Mouse (Mus musculus) MEL (cell line): ENCODE data around the gene Hpse2.

Experiments
- BHLHE40 ChIP-seq: IDR thresholded peaks from 2 replicates; pipeline ENCODE4 v1.6.1; 2012; ENCODE audit warnings: low read depth, mild to moderate bottlenecking, inconsistent platforms, low read length, improper control_type of control experiment, borderline replicate concordance
- CTCF ChIP-seq, 3 experiments: IDR thresholded peaks in 2 of 3; conservative IDR thresholded peaks in 1 of 3; 2 replicates each; pipeline ENCODE4 v1.5.1; 2011 to 2012; ENCODE audit warnings: low read length in 3 of 3, low read depth in 2 of 3, mild to moderate bottlenecking in 2 of 3, improper control_type of control experiment in 1 of 3, inconsistent platforms in 1 of 3, mixed read lengths in 1 of 3, moderate library complexity in 1 of 3; ENCODE audit not compliant: control insufficient read depth in 1 of 3, insufficient read depth in 1 of 3, poor library complexity in 1 of 3, severe bottlenecking in 1 of 3
- EP300 ChIP-seq, 2 experiments: IDR thresholded peaks; 2 replicates each; pipeline ENCODE4 v1.6.1; 2011; ENCODE audit warnings: improper control_type of control experiment in 2 of 2, low read length in 2 of 2, low read depth in 1 of 2, mild to moderate bottlenecking in 1 of 2
- GATA1 ChIP-seq: IDR thresholded peaks from 2 replicates; pipeline ENCODE4 v1.6.1; 2011; ENCODE audit warnings: low read depth, low read length, improper control_type of control experiment
- MAX ChIP-seq: IDR thresholded peaks from 2 replicates; pipeline ENCODE4 v1.6.1; 2011; ENCODE audit warnings: low read length, improper control_type of control experiment
- POLR2A ChIP-seq, 2 experiments: IDR thresholded peaks; 2 replicates each; pipeline ENCODE4 v1.6.1; 2011 to 2012; ENCODE audit warnings: low read length in 2 of 2, mild to moderate bottlenecking in 2 of 2, control low read depth in 1 of 2, improper control_type of control experiment in 1 of 2, low read depth in 1 of 2, moderate library complexity in 1 of 2; ENCODE audit not compliant: control insufficient read depth in 1 of 2, insufficient read depth in 1 of 2, poor library complexity in 1 of 2
- POLR2AphosphoS2 ChIP-seq: IDR thresholded peaks from 2 replicates; pipeline ENCODE4 v1.6.1; 2011; ENCODE audit warnings: low read length, improper control_type of control experiment
- SIN3A ChIP-seq: IDR thresholded peaks from 2 replicates; pipeline ENCODE4 v1.6.1; 2012; ENCODE audit warnings: low read length, improper control_type of control experiment, inconsistent platforms
- TCF12 ChIP-seq: IDR thresholded peaks from 2 replicates; pipeline ENCODE4 v1.6.1; 2014; ENCODE audit warnings: low read depth, mild to moderate bottlenecking, inconsistent platforms, low read length, improper control_type of control experiment, moderate library complexity
- USF1 ChIP-seq: IDR thresholded peaks from 2 replicates; pipeline ENCODE4 v1.6.1; 2014; ENCODE audit warnings: low read depth, mild to moderate bottlenecking, inconsistent platforms, low read length, improper control_type of control experiment, moderate library complexity
- ZC3H11A ChIP-seq: IDR thresholded peaks from 2 replicates; pipeline ENCODE4 v1.6.1; 2012; ENCODE audit warnings: low read depth, mild to moderate bottlenecking, inconsistent platforms, low read length, improper control_type of control experiment

DNA sequence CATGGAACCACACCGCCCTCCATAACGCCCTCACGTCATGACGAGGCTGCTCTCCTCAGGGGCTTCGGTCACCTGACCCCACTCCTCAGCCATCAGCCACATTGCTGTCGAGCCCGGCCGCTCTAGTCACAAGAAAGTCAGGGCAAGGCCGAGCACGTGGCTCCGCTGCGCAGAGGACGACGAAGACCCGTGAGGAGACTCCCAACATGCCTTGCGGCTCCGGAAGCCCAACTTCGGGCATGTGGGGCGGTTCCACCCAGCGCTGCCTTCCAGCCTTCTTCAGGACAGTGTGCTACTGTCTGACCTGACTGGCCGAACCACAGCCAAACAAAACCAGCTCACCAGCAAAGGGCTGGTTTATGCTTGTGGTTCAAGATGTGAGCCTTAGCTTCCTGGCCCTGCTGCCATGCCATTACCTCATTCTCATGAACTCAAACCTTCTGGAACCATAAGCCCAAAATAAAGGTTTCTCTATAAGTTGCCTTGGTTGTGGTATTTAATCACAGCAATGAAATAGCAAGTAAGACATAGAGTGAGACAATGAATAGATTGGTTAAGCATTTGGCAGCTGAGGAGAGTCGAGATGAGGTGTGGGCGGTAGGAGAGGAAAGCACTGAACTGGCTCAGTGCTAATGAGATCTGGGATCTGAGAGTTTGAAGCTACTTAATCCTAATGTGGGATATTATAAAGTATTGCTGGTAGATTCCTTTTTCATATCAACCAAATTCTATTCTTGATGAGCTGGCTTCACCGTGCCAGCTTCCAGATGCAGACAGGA, 39.5 kb upstream of the Hpse2 start:
- TF ChIP-seq EP300 (IDR thresholded peaks at IDR 0.05; ENCODE audit: low read depth in 1 of 2, low read length in 2 of 2) (no peak), GATA1 (no peak), SIN3A (no peak), CTCF (IDR thresholded peaks at IDR 0.05 in 2 of 3, conservative IDR thresholded peaks at IDR 0.05 in 1 of 3; ENCODE audit: control insufficient read depth in 1 of 3, insufficient read depth in 1 of 3, low read depth in 2 of 3, low read length in 3 of 3, poor library complexity in 1 of 3, severe bottlenecking in 1 of 3) (no peak), POLR2AphosphoS2 (no peak), POLR2A (IDR thresholded peaks at IDR 0.05; ENCODE audit: control insufficient read depth in 1 of 2, insufficient read depth in 1 of 2, low read depth in 1 of 2, low read length in 2 of 2, poor library complexity in 1 of 2) (no peak), BHLHE40 (no peak), TCF12 (no peak), USF1 (no peak), ZC3H11A (no peak), MAX (no peak)
